Mouse (Mus musculus) mesoderm, embryonic 11.5 days (tissue): Measurements from ENCODE around the gene Atl2.
A peak's percentile ranks its signal among the peaks of the same experiment; 100 is the strongest.

ENCODE experiments used
- DNase-seq: peaks from one replicate; pipeline ENCODE4 v3.0.0-alpha.2; 2012; ENCODE audit warnings: low read depth, low spot score

Atl2 gene

DNA sequence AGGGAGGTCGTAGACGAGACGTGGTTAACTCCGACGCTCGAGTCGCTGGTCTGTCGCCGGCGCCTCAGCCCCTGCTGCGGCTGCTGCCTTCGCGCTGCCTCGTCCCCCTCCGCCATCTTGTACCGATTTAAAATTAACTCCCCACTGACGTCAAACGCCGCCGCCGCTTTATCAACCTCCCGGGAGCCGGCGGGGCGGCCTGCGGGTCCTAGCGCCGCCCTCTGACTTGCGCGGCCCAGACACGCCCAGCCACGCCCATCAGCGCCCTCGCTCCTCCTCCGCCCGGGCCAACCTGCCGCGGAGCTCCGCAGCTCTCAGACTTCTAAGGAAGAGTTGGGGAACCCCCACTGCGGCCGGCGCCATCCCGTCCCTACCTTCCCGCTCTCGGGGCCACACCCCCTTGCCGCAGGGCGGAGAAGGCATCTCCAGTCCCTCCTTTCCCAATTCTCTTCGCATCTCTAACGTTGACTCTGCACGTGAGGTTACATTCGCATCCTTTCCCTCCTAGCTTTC is at the start of gene Atl2:
TSS of gene Atl2 (minus strand) at position 213 of the 513 bp plus-strand sequence.
- DNase-seq, result peak; percentile 94

DNA sequence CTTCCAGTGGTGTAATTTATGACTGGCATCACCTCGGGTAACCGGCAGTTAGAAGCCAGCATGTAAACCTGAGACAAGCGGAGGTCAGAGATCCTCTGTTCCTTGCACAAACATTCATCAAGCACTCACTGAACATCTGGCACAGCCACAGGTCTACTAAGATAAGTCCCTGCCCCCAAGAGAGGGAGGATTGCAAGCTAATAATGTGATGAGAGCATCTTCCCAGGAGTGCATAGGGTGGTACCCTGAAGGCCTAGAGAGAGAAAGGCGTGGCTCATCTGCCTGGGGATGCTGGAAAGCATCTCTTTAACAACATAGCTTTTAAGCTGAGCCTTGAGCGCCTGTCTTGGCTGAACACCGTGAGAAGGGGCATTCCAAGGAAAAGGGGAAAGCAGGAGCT is 48.9 kb upstream of the Atl2 start:
- DNase-seq, result no peak

DNA sequence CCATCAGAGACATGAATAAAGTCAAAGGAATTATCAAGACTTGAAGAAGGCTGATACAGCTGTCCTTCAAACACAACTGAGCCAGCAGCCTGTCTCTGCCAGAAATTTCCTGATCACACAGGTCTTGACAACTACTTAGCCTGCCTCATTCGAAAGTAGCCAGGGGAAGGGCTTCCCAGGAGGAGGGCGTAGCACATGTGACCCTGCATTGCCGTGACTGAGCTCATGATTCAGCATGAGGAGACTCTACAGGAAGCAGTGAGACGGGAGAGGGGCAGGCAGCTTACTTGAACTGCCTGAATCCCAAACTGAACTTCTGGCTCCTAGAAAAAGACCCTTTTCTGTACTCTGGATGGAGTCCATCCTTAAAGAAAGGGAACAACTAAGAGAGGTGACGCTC is 46.5 kb upstream of the Atl2 start:
- no peak for DNase-seq

DNA sequence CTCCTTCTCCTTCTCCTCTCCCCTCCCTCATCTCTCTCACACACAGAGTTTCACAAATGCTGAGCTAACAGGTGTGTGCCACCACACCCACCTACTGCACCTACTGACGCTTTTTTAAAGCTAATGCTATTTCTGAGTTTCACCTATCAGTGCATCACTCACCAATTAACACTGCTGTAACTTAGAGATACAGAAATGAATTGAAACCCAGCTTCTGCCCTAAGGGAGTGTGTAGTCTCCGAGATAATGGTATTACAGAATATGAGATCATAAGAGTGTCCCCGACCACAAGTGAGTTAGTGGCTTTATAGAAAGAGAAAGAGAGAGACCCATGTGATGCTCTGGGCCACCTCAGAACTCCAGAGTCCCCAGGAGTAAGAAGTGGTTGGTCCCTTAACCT is 43.2 kb upstream of the Atl2 start:
- no peak for DNase-seq

DNA sequence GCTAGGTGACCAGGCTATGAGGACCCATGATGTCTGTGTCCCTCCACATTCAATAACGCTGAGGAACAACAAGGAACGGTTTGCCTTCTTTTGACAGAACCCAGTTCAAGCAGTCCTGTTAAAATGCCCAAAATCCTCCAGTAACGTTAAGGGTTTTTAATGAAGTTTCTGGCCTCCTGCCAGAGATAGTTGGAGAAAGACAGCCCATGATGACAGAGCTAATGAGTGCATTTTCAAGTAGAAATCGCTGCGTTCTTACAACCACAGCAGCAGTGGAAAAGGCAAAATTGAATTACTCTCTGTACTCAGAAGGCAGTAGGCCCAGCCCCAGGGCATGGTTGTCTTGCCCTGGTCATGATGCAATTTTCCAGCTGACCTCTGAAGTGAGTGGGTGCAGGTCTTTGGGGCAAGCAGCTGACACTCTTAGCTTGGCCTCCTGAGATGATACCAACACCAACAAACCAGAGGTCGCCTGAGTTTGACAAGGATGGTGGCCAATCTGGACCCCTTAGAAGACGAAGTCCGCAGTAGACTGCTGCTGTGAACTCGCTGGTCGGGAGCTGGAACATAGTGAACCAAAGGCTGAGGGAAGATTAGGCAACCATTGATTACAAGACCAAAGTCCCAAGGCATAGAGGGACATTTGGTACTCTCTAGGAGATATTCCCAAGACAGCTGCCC is 42.1 kb upstream of the Atl2 start:
- no peak for DNase-seq

DNA sequence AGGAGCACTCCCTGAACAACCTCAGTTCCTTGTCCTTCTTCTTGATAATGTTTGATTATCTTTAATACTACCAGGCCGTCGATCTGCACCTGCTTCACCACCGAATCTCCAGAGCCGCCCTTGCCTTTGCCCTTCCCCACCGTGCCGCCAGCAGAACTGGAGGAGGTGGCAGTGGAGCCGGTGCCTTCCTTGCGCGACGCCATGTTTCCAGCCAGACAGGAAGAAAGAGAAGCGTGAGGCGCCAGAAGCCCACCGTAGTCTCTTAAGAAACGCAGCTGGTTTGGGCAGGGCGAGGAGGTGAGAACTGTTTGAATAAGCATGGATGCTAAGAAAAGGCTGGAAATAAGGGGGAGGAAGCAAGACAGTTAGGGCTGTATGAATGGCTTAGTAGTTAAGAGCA is 38.4 kb upstream of the Atl2 start:
- no peak for DNase-seq

DNA sequence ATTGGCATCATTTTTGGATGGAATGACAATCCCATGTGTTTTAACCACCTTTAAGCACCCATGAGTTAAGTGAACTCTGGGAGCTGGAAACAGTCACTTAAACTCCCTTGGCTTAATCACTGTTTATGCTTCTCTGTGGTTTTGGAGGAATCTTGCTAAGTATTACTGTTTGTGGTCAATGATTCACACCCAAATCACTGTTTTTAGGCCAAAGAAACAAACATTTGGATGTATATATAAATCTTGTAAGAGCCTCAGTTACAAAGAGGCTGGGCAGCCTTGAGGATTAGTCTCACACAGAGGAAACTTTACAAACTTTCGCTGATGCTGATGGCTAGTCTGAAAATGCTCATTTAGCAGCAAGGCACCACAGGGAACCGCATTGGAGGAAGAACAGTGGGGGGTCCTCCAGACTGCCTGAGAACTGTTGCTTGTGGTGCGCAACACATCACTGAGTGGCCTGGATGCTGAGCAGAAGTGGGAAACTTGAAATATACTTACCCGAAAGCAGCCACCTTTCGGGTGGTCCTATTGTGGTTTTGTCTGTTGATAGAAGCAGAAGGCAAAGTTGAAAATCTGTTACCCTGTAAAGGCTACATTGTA is 36.9 kb upstream of the Atl2 start:
- DNase-seq, result no peak

DNA sequence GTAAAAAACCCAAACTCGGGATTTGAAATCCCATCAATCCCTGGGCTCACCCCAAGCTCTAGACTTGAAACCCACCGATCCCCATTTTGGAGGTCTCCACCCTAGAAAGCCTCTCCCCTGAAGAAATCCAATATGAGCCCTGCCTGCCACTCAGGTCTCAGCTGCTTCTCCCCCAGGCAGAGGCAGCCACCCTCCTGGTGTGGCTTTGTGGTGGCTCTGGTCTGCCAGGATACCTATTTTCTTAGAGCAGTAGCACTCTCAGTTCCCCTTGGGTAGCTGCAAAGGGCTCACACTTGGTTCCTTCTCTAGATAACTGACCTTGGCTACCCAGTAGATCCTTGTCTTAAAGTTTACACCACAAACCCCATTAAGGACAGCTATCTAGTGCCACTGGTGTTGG is 31.2 kb upstream of the Atl2 start:
- DNase-seq, result no peak

DNA sequence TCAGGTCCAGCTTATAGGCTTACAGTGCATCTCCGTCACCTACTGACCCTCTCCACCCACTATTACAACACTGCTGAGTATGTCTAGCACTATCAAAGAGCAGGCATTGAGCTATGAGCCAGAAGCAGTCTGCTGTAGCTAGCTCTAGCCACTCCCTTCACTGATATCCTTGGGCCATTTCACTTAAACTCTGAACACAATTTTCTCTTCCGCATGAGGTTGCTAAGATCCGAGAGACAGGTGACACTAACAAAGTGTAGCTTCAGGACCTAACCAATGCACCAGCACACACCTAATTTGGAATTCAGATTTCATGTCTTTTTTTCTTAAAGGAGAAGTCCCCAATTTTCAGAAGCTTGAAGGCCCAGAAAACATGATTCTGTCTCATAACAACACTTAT is 30.6 kb upstream of the Atl2 start:
- no peak for DNase-seq

DNA sequence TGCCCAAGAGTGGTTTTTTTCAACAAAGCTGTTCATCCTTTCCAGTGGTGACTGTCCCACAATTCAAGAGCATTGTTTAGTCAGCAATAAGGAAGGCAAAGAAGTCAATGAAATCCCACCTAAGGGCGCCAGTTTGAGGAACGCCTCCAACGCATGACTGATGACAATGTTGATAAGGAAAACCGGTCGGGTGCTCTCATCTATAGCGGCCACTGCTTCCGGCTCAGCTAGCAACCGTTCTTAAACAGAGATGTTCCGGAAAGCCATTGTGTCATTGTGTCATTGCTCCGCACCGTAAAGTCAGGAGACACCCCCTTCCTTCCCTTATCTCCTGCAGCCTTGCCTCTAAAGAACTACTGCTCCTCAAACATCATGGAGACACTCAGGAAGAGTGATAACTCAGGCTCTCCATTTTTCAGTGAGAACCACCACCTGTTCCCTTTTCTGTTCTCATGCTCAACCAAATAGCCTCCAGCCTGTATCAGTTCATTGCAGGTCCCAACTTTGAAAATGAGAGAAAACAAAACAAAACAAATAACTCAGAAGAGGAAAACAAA is 30.0 kb upstream of the Atl2 start:
- DNase-seq, result no peak

DNA sequence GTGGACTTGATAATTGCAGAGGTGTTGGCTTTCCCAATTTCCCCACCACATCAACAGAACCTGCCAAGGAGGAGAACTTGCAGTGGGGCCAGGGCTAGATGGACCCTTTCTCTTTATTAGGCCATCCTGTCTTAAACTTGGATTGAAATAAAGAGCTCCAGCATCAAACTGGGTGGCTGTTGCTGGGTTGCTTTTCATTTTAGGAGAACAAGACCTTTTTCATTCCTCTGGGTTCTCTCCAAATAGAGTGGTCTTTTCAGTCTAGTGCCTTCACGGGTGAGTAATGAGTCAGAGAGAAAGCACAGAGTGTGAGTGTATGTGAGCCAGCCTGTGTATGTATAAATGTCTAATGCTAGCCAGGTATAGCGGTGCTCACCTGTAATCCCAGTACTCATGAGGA is 24.4 kb upstream of the Atl2 start:
- no peak for DNase-seq

DNA sequence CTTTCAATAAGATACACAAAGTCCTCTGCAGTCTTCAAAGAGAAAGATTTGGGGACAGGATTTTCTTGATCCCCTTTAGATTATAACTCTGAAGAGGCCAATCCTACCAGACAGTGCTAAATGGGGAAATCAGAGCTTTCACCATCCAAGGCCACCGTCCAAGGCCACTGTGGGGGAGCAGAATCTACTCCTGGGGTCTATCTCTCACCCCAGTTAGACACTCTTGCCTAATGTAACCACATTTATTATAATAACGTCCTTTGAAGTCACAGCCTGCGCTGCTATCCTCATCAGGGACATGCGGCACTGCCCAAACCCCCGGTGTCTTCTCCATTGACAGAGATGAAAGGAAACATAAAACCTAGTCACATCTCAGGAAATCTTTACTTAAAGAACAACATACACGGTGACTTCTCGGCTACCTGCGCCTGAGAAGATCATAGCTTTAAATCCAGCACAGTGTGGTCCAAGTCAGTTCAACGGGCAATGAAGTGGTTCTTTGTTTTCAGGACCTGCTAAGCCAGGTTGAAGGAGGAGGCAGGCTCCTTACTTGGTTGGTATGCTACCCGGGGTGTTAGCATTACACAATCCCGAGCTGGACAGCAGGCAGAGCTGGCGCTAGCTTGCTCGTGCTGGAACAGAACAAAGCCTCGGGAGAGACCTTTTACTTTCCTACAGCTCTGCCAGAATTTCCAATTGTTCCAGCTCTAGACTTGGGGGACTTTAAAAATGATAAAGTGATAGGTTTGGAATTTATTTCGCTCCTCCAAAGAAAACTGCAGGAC is 23.8 kb upstream of the Atl2 start:
- peak; percentile 28 for DNase-seq

DNA sequence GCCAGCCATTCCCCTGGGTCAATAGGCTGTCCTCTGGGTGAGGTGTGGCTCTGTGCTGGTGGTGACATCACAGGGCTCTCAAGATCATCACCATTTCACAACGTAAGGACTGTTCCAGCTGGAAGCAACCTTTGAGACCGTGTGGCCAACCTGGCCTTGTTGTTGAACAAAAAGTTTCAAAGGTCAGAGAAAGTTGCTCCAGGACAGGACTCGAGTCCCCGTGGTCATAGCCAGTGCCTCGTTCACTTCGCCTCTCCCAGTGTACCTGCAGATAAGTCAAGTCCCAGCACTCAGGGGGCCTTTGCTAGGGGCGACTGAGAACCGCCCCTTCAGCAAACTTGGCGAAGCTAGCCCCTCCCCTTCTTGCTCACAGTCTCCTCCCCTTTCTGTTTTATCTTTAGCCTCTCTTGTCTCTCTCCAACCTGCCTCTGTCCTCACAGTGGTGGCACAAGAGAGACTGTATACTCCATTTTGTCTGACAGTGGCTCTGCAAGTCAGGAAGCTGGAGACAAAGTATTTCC is 22.6 kb upstream of the Atl2 start:
- no peak for DNase-seq

DNA sequence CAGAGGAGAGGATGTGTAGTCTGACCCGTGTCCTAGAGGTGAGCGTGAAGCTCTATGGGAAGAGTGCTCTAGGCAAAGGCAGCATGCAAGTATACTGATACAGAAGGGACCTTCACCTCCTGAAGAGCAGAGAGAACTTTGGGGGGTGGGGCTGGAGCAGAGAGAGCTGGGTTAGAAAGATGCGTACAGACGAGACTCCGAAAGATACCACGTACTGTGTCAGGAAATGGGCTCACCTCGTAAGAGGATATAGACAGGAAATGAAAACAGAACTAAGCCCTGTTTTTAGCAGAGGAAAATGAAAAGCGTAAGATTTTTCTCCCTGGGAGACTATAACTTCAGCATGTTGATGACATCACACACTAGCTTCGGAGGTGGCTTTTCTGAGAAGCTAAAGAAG is 21.1 kb upstream of the Atl2 start:
- DNase-seq, result no peak

DNA sequence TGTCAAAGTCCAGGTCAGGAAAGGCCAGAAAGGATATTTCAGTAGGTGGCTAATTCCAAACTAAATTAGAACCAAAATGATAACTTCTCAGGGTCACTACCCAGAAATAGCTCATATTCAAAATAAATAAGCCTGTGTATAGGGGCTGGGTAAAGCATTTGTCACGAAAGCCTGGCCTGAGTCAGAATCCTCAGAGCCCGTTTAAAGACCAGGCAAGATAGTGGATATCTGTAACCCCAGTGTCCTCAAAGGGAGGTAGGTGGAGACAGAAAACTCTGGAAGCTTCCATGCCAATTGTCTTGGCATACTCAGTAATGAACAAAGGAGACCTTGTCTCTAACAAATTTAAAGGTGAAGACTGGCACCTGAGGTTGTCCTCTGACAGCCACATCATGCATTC is 16.3 kb upstream of the Atl2 start:
- no peak for DNase-seq

DNA sequence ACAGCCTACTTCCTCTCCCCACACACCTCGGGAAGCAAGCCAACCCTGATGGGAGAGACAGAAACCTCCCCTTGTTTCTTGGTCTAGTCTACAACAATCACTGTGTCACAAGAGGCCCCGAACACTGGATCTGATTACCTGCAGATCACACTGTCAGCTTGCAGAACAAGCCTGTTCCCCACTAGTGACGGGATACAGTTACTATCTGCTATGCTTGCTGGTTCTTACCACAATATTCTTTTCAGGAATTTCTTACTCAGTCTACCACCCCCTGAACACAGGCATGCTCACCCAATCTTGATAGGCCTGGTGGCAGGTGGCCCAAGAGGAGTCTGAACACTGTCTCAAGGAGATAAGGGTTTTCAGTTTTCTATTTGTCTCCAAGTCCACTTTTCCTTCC is 15.8 kb upstream of the Atl2 start:
- DNase-seq, result no peak

DNA sequence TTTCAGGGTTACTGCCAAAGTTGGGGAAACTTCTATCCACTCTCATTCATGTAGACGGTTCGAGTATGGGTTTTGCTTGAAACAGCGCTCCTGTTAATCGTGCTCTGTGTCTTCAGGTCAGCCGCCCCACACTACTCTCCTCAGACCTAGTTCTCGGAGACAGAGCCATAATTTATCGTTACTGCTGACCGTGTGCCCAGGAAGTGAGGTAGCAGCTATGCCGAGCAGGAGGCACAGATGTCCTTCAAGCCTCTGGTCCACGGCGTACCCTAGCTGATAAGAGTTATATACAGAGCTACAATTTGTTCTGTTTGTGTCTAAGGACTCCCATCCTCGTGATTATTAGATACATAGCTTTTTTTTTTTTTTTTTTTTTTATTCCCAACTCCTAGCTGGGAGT is 13.6 kb upstream of the Atl2 start:
- DNase-seq, result no peak

DNA sequence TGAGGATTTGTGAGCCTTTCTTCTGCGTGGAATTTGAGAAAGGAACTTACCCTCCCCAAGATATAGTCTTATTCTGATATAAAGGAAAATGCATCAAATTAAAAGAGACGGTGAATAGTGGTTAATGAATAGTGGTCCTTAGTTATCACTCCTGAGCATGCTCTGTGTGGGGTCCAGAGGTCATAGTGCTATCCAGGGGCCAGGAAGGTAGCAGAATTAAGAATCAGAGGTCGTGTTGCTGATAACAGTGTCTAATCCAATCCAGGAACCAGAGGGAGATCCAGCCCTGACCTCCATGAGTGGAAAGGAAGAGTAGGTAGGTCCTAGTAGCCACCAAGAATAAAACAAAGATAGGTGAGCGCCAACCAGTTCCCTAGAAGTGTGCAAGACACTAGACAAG is 11.8 kb upstream of the Atl2 start:
- no peak for DNase-seq

DNA sequence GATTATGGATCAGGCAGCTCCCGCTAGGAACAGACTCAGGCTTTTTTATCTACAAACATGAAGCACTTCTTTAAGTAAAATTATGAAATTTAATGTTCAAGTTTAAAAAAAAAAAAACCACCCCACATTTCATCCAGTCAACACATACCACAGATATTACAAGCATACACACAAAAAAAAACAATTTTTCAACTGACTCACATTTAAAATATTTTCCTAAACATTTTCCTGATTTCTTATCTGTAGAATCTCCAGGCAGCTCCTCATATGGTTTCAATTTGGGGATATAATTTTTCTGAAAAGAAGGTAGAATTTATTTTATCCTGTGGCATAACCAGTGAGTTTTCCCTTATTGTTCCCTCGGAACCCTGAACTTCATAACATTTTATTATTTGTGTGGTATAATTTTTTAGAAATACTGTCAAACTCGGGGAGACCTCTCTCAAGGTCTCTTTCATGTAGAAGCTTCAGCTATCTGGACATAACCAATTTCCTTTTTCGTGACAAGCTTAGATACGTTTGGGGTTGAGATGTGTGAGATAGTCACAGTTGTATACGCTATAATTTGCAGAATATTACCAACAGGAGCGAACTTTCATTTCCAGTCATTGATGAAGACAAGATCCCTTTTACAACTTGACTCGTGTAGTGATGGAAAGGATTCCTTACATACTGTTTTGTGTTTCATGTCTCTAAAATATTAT is 11.0 kb upstream of the Atl2 start:
- DNase-seq, result no peak

DNA sequence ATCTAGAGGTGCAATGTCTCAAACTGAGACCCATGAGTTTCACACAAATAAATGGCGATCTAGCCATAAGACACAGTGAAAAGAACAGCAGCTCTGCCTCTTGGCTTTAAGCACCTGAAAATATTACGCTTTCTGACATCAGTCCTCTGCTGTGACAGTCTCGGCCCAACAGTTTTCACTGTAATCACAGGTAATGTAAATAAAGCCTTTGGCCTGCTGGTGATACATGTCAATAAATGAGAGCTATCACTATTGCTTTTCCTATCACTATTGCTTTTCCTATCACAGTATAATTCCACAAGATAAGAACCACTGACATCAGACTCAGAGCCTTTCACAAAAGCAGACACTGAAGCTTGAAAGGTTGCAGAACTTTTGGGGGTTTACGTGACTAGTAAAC is 8.7 kb upstream of the Atl2 start:
- DNase-seq, result no peak

DNA sequence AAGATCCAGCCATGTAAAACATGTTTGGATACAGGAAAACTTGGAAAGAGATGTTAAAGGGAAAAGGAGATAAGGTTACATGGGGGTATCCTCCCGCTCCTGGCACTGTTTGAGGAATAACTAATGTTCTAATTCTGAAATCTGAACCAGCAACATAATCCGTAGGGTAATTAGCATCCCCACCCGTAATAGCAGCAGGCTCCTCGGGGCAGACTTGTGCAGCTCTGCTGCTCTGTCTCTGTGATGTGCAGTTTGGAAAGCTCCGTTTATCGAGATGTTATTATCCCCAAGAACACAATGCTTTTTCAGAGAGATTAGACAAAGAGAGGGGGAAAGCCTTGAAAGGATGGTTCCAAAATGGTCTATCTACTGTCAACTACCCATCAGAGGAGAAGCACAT is 5.3 kb upstream of the Atl2 start:
- no peak for DNase-seq
